Mouse (Mus musculus) small intestine, adult 2 months (tissue): ENCODE data around the gene Map3k1. TPM values are rescaled to one million over a fixed set of nuclear protein-coding genes. Genes with fewer than 3 reads are reported as not detected.

Source experiments
- H3K27ac ChIP-seq: fragments of 200-500 bp; 2 replicates; pipeline ENCODE4 v1.5.1; 2012; ENCODE audit warnings: low read depth, low read length, control low read depth, inconsistent platforms; ENCODE audit not compliant: insufficient read depth
- H3K27me3 ChIP-seq: fragments of 200-500 bp; 2 replicates; pipeline ENCODE4 v1.6.1; 2012; ENCODE audit warnings: mild to moderate bottlenecking, moderate library complexity, low read length, inconsistent platforms; ENCODE audit not compliant: control insufficient read depth, insufficient read depth
- H3K36me3 ChIP-seq: fragments of 200-500 bp; 2 replicates; pipeline ENCODE4 v1.6.1; 2012; ENCODE audit warnings: mild to moderate bottlenecking, low read length, control low read depth, inconsistent platforms; ENCODE audit not compliant: control insufficient read depth, insufficient read depth
- H3K4me1 ChIP-seq: fragments of 200-500 bp; 2 replicates; pipeline ENCODE4 v1.6.1; 2012; ENCODE audit warnings: low read length, inconsistent platforms, mixed read lengths; ENCODE audit not compliant: control insufficient read depth, insufficient read depth, insufficient read length
- H3K4me3 ChIP-seq: fragments of 200-500 bp; 2 replicates; pipeline ENCODE4 v1.5.1; 2012; ENCODE audit warnings: low read depth, mild to moderate bottlenecking, control low read depth, inconsistent platforms, low read length, moderate library complexity
- CTCF ChIP-seq: fragments of 200-500 bp; IDR thresholded peaks from 2 replicates; pipeline ENCODE4 v1.5.1; 2012; ENCODE audit warnings: low read depth, mild to moderate bottlenecking, control low read depth, inconsistent platforms, low read length, moderate library complexity, mixed read lengths; ENCODE audit not compliant: insufficient replicate concordance, insufficient read length; ENCODE audit errors: extremely low read depth
- POLR2A ChIP-seq: fragments of 200-500 bp; IDR thresholded peaks from 2 replicates; pipeline ENCODE4 v1.6.1; 2012; ENCODE audit warnings: low read depth, mild to moderate bottlenecking, control low read depth, inconsistent platforms, low read length, moderate library complexity
- WGBS: fragments of 180-500 bp; shearing (Covaris S2); methylation state at CpG from one replicate; pipeline ENCODE4 v1.1.7; 2018; 5-methylcytosine and 5-hydroxymethylcytosine counted together
- polyA plus RNA-seq: library from polyadenylated mRNA; depleted of rRNA; stranded (reverse); fragments of >200 nt; gene quantifications from 2 replicates; pipeline ENCODE4 v1.2.3, GENCODE M21; 2012; rRNA removed

The Map3k1 gene
- polyA plus RNA-seq: 5.1 and 15.0 TPM in 2 replicates

- H3K27ac ChIP-seq: peak within 1 kb of the TSS; percentile 93
- 1% methylated on average over 113 of the region's 136 CpGs for WGBS
- no peaks in the 10 kb centered on the region for H3K27me3 ChIP-seq
- peak within 1 kb of the TSS; percentile 99 for H3K4me3 ChIP-seq
- peaks cover 9% of the 10 kb centered on the region for H3K4me1 ChIP-seq
- no peaks in the 10 kb centered on the region for H3K36me3 ChIP-seq
- TF ChIP-seq POLR2A: peak; percentile 51; the same call in 1 of the 2 replicates
- no peak for TF ChIP-seq CTCF
Measured at GRCm38 (mm10) chr13:111808637-111809465, at the start of gene Map3k1. Gene Map3k1 (minus strand): TSS chr13:111808993.

- WGBS: 81% methylated on average over 7 of the region's 7 CpGs
- H3K27me3 ChIP-seq: no peaks in the 10 kb centered on the region
- H3K4me1 ChIP-seq: peaks cover 5% of the 10 kb centered on the region; the same call in 1 of the 2 replicates
- no peak overlapping the region for H3K27ac ChIP-seq
- TF ChIP-seq POLR2A: no peak
- TF ChIP-seq CTCF: no peak
- H3K4me3 ChIP-seq: no peak overlapping the region
- no peaks in the 10 kb centered on the region for H3K36me3 ChIP-seq
Measured at GRCm38 (mm10) chr13:111856786-111857455, 48.1 kb upstream of the Map3k1 start.

DNA sequence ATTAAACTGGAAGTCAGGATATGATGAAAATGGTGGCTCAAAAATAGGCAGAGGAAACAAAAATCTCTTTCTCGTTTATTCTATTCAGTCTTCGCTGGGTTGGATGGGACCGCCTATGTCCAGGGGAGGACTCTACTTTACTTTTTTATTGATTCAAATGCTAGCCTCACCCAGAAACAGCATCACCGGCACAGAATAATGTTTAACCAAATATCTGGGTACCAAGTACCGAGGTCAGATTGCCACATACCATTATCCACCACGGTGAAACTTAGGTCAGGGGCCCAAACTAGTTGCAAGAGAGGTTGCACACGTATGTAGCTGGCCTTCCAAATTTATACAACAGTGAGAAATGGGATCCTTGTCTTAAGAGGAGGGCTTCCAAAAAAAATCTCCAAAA, 47.4 kb upstream of the Map3k1 start:
- TF ChIP-seq CTCF: no peak
- no peak overlapping the region for H3K4me3 ChIP-seq
- 62% methylated on average over 7 of the region's 7 CpGs for WGBS
- H3K36me3 ChIP-seq: no peaks in the 10 kb centered on the region
- H3K4me1 ChIP-seq: peaks cover 5% of the 10 kb centered on the region; the same call in 1 of the 2 replicates
- no peak overlapping the region for H3K27ac ChIP-seq
- H3K27me3 ChIP-seq: no peaks in the 10 kb centered on the region

DNA sequence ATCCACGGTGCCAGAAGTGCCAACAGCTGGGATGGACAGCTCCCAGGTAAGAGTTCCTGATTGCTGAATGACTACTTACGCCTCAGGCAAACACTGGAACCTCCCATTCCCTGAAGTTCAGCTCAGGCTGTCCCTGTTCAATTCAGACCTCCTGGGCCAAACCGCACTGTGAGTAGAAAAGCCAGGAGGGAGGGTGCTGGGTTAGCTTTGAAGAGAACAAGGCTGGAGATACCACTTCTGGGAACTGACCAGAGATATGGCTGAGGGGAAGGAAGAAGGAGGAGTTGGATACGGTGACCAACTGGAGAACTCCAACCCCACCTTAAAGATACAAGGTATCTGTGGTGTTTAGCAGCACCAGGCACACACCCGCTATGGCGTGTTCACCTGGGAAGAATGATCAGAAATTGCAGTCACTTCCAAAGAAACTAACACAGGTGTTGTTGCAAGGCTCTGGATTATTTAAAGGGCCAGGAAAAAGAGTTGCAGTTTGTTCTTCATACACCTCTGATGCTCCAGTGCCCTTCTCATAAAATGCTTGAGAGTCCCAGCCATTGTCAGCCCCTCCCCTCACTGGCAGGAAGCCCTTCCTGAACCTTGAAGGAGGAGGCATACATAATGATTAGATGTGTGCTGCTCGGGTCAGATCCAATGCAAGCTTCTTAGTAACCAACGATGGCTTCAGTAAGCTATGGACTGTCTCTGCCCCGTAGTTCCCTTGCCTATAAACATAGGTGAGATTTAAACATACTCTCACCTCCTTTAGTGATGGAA, 43.8 kb upstream of the Map3k1 start:
- Histone ChIP-seq H3K4me3 (no peak overlapping the region), H3K4me1 (peaks cover 5% of the 10 kb centered on the region; the same call in 1 of the 2 replicates), H3K27me3 (no peaks in the 10 kb centered on the region), H3K27ac (no peak overlapping the region), H3K36me3 (no peaks in the 10 kb centered on the region)
- no peak for TF ChIP-seq POLR2A
- no peak for TF ChIP-seq CTCF
- WGBS: 78% methylated on average over 9 of the region's 9 CpGs

DNA sequence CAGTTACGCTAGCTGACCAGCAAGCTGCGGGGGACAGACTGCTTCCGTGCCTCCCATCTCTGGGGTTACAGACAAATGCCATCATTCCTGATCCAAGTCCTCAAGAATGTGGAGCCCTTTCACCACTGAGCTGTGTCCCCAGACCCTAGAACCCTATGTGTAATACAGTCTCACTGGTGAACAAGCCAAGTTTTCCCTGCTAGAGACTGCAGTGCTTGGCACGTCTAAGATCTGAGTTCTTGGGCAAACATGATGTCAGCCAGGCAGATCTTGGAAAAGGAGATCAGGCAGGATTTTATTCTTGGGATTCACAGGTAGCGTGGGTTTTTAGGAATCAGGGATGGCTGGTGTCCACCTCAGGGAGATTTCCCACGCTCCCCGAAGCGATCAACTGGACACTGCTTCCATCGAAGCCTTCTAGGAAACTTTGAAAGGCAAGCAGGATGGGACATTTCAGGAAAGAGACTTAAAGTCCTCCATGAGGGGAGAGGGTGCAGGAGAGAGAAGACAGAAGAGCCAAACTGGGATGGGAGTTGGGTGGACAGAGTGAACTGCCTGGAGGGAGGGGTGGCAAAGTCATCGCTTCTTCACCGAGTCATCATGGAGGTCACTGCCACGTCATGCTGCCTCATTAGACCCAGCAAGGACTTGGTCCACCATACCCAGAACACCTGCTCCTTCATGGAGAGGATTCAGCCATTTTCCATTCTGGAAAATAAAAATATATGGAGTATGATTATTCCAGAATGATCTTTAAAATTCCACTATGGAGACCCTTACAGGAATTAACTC, 41.4 kb upstream of the Map3k1 start:
- Histone ChIP-seq H3K27ac (no peak overlapping the region), H3K36me3 (no peaks in the 10 kb centered on the region), H3K27me3 (no peaks in the 10 kb centered on the region), H3K4me1 (peaks cover 5% of the 10 kb centered on the region; the same call in 1 of the 2 replicates), H3K4me3 (no peak overlapping the region)
- TF ChIP-seq CTCF (no peak), POLR2A (no peak)
- WGBS: 94% methylated on average over 12 of the region's 12 CpGs

DNA sequence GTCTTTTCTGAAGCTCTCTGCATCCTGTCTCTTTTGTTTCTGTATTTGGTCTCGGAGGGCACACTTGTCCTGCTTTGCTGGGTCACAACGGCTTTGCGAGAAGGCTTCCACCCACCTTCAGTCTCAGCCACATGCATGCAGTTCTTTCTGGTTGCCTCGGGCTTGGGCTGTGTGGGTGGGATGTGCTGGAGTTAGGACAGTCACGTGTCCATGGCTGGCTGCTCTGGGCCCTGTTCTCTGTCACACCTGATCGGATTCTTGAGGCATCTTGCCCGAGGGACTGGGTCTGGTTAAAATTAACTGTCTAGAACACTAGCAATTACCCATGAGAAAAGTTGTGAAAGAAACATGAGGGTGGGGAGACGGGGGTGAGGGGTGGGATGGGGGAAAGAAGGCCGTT, 36.7 kb upstream of the Map3k1 start:
- no peak overlapping the region for H3K27ac ChIP-seq

More for the DNA sequence above, 36.7 kb upstream of the Map3k1 start:
- no peak for TF ChIP-seq POLR2A
- no peak for TF ChIP-seq CTCF
- Histone ChIP-seq H3K4me1 (0 out of 2 replicates have a peak, but pooled peaks cover 2% of the 10 kb centered on the region), H3K27me3 (no peaks in the 10 kb centered on the region), H3K36me3 (no peaks in the 10 kb centered on the region), H3K4me3 (no peak overlapping the region)
- 79% methylated on average over 9 of the region's 9 CpGs for WGBS
